Mouse (Mus musculus) heart, embryonic 11.5 days (tissue): ENCODE results near the gene Rcan1. TPM values are rescaled to one million over a fixed set of nuclear protein-coding genes. Genes with fewer than 3 reads are reported as not detected.

Source experiments
- ATAC-seq: fragments of 200-750 bp; cut with Nextera tagmentation; replicated peaks from 2 replicates; pipeline ENCODE4 v1.8.0; 2017; ENCODE audit warnings: moderate library complexity; ENCODE audit not compliant: insufficient number of reproducible peaks, low FRiP score, low TSS enrichment
- H3K27ac ChIP-seq: fragments of 300-500 bp; sonication (generic); 2 replicates; pipeline ENCODE4 v1.5.1; 2014; ENCODE audit warnings: mild to moderate bottlenecking, low read depth, low read length
- H3K27me3 ChIP-seq: fragments of 300-500 bp; sonication (generic); 2 replicates; pipeline ENCODE4 v1.6.1; 2014; ENCODE audit warnings: mild to moderate bottlenecking, low read length, mixed read lengths; ENCODE audit not compliant: control insufficient read depth, insufficient read depth
- H3K36me3 ChIP-seq: fragments of 300-500 bp; sonication (generic); 2 replicates; pipeline ENCODE4 v1.6.1; 2014; ENCODE audit warnings: mild to moderate bottlenecking, low read length, moderate library complexity, mixed read lengths; ENCODE audit not compliant: control insufficient read depth, insufficient read depth
- H3K4me1 ChIP-seq: fragments of 300-500 bp; sonication (generic); 2 replicates; pipeline ENCODE4 v1.6.1; 2014; ENCODE audit warnings: low read length; ENCODE audit not compliant: control insufficient read depth, insufficient read depth
- H3K4me2 ChIP-seq: fragments of 300-500 bp; sonication (generic); 2 replicates; pipeline ENCODE4 v1.6.1; 2014; ENCODE audit warnings: mild to moderate bottlenecking, moderate library complexity
- H3K4me3 ChIP-seq: fragments of 300-500 bp; sonication (generic); 2 replicates; pipeline ENCODE4 v1.5.1; 2014; ENCODE audit warnings: low read depth, low read length
- H3K9ac ChIP-seq: fragments of 300-500 bp; sonication (generic); 2 replicates; pipeline ENCODE4 v1.6.1; 2014; ENCODE audit warnings: mild to moderate bottlenecking, low read depth, low read length, moderate library complexity
- H3K9me3 ChIP-seq: fragments of 300-500 bp; sonication (generic); replicated peaks from 2 replicates; pipeline ENCODE4 v1.6.1; 2016; ENCODE audit warnings: low read length; ENCODE audit not compliant: control insufficient read depth
- WGBS: fragments of 180-500 bp; shearing (Covaris S2); extraction: QIAGEN DNeasy Blood & Tissue Kit; methylation state at CpG from one replicate; pipeline ENCODE4 v1.1.7; 2014; ENCODE audit not compliant: insufficient replicate concordance; 5-methylcytosine and 5-hydroxymethylcytosine counted together
- polyA plus RNA-seq: library from polyadenylated mRNA; unstranded; fragments of >200 nt; fragmentation: Nextera tagmentation; extraction: Ambion mirVana; gene quantifications from 2 replicates; pipeline ENCODE4 v1.2.1, GENCODE M21; 2014

The Rcan1 gene
- polyA plus RNA-seq, 1 experiment from 2014 or later = 103 TPM

GRCm38 (mm10) chr16:92450331-92450730 lies 20.3 kb downstream of the Rcan1 start:
- 89% methylated on average over 8 of the region's 8 CpGs for WGBS

GRCm38 (mm10) chr16:92449080-92449479 lies 21.6 kb downstream of the Rcan1 start:
- Histone ChIP-seq H3K4me3 (no peak overlapping the region), H3K9me3 (no peaks in the 10 kb centered on the region), H3K4me1 (peaks cover 21% of the 10 kb centered on the region), H3K4me2 (no peak overlapping the region), H3K36me3 (0 out of 2 replicates have a peak, but pooled peaks cover 3% of the 10 kb centered on the region), H3K9ac (no peak overlapping the region), H3K27me3 (peaks cover 6% of the 10 kb centered on the region; the same call in 1 of the 2 replicates), H3K27ac (no peak overlapping the region)
- no peak for ATAC-seq
- WGBS = 91% methylated on average over 14 of the region's 14 CpGs

More at GRCm38 (mm10) chr16:92450331-92450730, 20.3 kb downstream of the Rcan1 start:
- H3K27ac ChIP-seq = no peak overlapping the region
- H3K4me2 ChIP-seq = no peak overlapping the region
- H3K27me3 ChIP-seq = peaks cover 6% of the 10 kb centered on the region; the same call in 1 of the 2 replicates
- H3K9me3 ChIP-seq = no peaks in the 10 kb centered on the region
- H3K4me1 ChIP-seq = peaks cover 10% of the 10 kb centered on the region
- no peak for ATAC-seq
- H3K9ac ChIP-seq = no peak overlapping the region
- no peak overlapping the region for H3K4me3 ChIP-seq
- 0 out of 2 replicates have a peak, but pooled peaks cover 3% of the 10 kb centered on the region for H3K36me3 ChIP-seq

- Histone ChIP-seq H3K4me3 (no peak overlapping the region), H3K27me3 (peaks cover 6% of the 10 kb centered on the region; the same call in 1 of the 2 replicates), H3K27ac (no peak overlapping the region), H3K9me3 (no peaks in the 10 kb centered on the region), H3K9ac (peak overlapping the region; percentile 49; the same call in 1 of the 2 replicates), H3K4me2 (no peak overlapping the region), H3K36me3 (0 out of 2 replicates have a peak, but pooled peaks cover 3% of the 10 kb centered on the region), H3K4me1 (peaks cover 37% of the 10 kb centered on the region)
- WGBS = 63% methylated on average over 10 of the region's 10 CpGs
- no peak for ATAC-seq
Observed at GRCm38 (mm10) chr16:92445377-92445776, 25.3 kb downstream of the Rcan1 start.

GRCm38 (mm10) chr16:92443644-92444113 lies 27.0 kb downstream of the Rcan1 start:
- H3K27me3 ChIP-seq = no peaks in the 10 kb centered on the region
- no peaks in the 10 kb centered on the region for H3K9me3 ChIP-seq
- H3K9ac ChIP-seq = peak overlapping the region; percentile 58
- H3K36me3 ChIP-seq = 0 out of 2 replicates have a peak, but pooled peaks cover 3% of the 10 kb centered on the region
- H3K27ac ChIP-seq = peak overlapping the region; percentile 87
- H3K4me2 ChIP-seq = peak overlapping the region; percentile 22; the same call in 1 of the 2 replicates
- H3K4me3 ChIP-seq = no peak overlapping the region
- peak; percentile 72 for ATAC-seq
- H3K4me1 ChIP-seq = peaks cover 40% of the 10 kb centered on the region
- WGBS = 13% methylated on average over 13 of the region's 13 CpGs

- H3K9ac ChIP-seq = peak overlapping the region; percentile 58; the same call in 1 of the 2 replicates
- H3K36me3 ChIP-seq = 0 out of 2 replicates have a peak, but pooled peaks cover 3% of the 10 kb centered on the region
- H3K27me3 ChIP-seq = no peaks in the 10 kb centered on the region
- H3K9me3 ChIP-seq = no peaks in the 10 kb centered on the region
- WGBS = 77% methylated on average over 4 of the region's 4 CpGs
- peak overlapping the region; percentile 87 for H3K27ac ChIP-seq
- peaks cover 44% of the 10 kb centered on the region for H3K4me1 ChIP-seq
- peak overlapping the region; percentile 14; the same call in 1 of the 2 replicates for H3K4me2 ChIP-seq
- H3K4me3 ChIP-seq = no peak overlapping the region
- ATAC-seq = 0 out of 2 replicates have a peak, but pooled peaks have one; percentile 10
Observed at GRCm38 (mm10) chr16:92442946-92443345, 27.7 kb downstream of the Rcan1 start.

GRCm38 (mm10) chr16:92442150-92442549 lies 28.5 kb downstream of the Rcan1 start:
- no peak overlapping the region for H3K9ac ChIP-seq
- H3K4me3 ChIP-seq = no peak overlapping the region
- ATAC-seq = no peak
- H3K4me2 ChIP-seq = no peak overlapping the region
- H3K36me3 ChIP-seq = 0 out of 2 replicates have a peak, but pooled peaks cover 3% of the 10 kb centered on the region
- H3K27ac ChIP-seq = no peak overlapping the region
- 90% methylated on average over 11 of the region's 11 CpGs for WGBS
- no peaks in the 10 kb centered on the region for H3K9me3 ChIP-seq
- peaks cover 44% of the 10 kb centered on the region for H3K4me1 ChIP-seq
- H3K27me3 ChIP-seq = no peaks in the 10 kb centered on the region

- Histone ChIP-seq H3K4me1 (peaks cover 48% of the 10 kb centered on the region), H3K9ac (no peak overlapping the region), H3K4me2 (no peak overlapping the region), H3K9me3 (no peaks in the 10 kb centered on the region), H3K27me3 (no peaks in the 10 kb centered on the region), H3K27ac (0 out of 2 replicates have a peak overlapping the region, but pooled peaks have one; percentile 8), H3K4me3 (no peak overlapping the region), H3K36me3 (0 out of 2 replicates have a peak, but pooled peaks cover 3% of the 10 kb centered on the region)
- ATAC-seq = no peak
- WGBS = 75% methylated on average over 3 of the region's 3 CpGs
Observed at GRCm38 (mm10) chr16:92441203-92441602, 29.5 kb downstream of the Rcan1 start.

- Histone ChIP-seq H3K9me3 (no peaks in the 10 kb centered on the region), H3K4me1 (peaks cover 55% of the 10 kb centered on the region), H3K9ac (no peak overlapping the region), H3K4me2 (no peak overlapping the region), H3K36me3 (no peaks in the 10 kb centered on the region), H3K4me3 (no peak overlapping the region), H3K27me3 (no peaks in the 10 kb centered on the region), H3K27ac (no peak overlapping the region)
- WGBS = 76% methylated on average over 8 of the region's 8 CpGs
- ATAC-seq = no peak
Observed at GRCm38 (mm10) chr16:92440229-92440628, 30.4 kb downstream of the Rcan1 start.

- Histone ChIP-seq H3K4me1 (peaks cover 55% of the 10 kb centered on the region), H3K27ac (no peak overlapping the region)
- 65% methylated on average over 2 of the region's 2 CpGs for WGBS
Observed at GRCm38 (mm10) chr16:92439775-92440174, 30.9 kb downstream of the Rcan1 start.

More at GRCm38 (mm10) chr16:92439775-92440174, 30.9 kb downstream of the Rcan1 start:
- H3K9ac ChIP-seq = no peak overlapping the region
- no peaks in the 10 kb centered on the region for H3K36me3 ChIP-seq
- no peaks in the 10 kb centered on the region for H3K9me3 ChIP-seq
- no peaks in the 10 kb centered on the region for H3K27me3 ChIP-seq
- H3K4me3 ChIP-seq = no peak overlapping the region
- ATAC-seq = no peak
- no peak overlapping the region for H3K4me2 ChIP-seq
